Mouse (Mus musculus) cerebellum, postnatal 14 days (tissue): ENCODE results near the gene Sesn1.
"Not testable (repeated sequence)": the region's sequence is repeated elsewhere in the genome, so short reads cannot be mapped to it uniquely, and the experiment has no call there.

Experiments
- DNase-seq, 2 experiments: peaks; one replicate each; pipeline ENCODE4 v3.0.0; 2021; ENCODE audit warnings: mixed read lengths in 2 of 2

Gene Sesn1

GRCm38 (mm10) chr10:41930966-41931365, 121.2 kb downstream of the Sesn1 start:
- peak in 1 of 2 experiments; percentile 61 for DNase-seq

DNA sequence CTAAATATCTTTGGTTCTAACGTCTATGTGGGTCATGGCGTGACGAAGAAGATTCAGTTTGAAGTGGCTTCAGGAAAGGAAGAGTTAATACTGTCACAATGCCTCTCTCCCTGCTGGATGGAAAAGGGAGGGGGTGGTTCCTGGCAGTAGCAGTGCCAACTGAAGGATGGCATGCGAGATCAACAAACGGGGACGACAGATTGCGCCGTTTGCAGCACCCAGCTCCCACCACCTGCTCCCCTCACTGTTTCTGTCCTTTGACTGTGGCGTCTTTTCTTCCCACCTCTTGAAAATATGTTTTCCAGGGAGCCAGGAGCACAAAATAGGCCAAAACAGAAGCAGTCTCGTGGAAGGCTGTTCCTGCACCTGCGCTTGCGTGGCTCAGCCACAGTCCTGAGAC, 122.2 kb downstream of the Sesn1 start:
- peak; percentile 86 to 89 for DNase-seq

DNA sequence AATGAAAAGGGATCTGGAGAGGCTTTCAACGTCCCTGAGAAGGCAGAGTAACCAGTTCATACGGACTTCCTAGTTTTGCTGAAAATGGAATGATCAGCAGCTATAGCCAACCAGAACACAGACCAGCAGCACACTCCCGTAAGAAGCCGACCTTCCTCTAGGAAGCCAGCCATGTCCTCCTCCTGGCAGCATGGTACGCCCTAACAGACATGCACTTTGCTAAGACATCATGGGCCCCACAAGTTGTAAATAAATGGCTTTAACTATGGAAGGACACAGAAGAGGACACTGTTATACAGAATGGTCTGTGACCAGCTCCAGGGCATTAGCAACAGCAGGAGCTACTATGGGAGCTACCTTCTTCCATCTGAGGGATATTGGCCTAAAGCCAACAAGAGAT, 123.2 kb downstream of the Sesn1 start:
- DNase-seq, result peak in 1 of 2 experiments; percentile 47

DNA sequence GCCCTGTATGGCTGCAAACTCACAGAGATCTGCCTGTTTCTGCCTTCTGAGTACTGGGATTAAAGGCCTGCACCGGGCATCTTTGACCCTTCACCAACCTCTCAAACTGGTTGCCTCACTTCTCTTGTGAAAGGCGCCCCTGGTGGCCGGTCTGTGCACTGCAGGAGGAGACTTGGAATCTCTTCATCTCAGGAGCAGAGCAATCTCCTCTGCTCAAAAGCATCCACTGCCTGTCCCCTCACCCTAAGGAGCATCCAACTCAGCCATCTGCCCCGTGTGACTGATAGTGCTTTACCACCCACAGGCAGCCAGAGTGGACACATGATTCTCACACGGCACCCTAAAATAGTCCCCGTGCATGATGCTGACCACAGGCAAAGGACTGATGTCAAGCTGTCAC, 123.8 kb downstream of the Sesn1 start:
- DNase-seq, result peak; percentile 81 to 92

DNA sequence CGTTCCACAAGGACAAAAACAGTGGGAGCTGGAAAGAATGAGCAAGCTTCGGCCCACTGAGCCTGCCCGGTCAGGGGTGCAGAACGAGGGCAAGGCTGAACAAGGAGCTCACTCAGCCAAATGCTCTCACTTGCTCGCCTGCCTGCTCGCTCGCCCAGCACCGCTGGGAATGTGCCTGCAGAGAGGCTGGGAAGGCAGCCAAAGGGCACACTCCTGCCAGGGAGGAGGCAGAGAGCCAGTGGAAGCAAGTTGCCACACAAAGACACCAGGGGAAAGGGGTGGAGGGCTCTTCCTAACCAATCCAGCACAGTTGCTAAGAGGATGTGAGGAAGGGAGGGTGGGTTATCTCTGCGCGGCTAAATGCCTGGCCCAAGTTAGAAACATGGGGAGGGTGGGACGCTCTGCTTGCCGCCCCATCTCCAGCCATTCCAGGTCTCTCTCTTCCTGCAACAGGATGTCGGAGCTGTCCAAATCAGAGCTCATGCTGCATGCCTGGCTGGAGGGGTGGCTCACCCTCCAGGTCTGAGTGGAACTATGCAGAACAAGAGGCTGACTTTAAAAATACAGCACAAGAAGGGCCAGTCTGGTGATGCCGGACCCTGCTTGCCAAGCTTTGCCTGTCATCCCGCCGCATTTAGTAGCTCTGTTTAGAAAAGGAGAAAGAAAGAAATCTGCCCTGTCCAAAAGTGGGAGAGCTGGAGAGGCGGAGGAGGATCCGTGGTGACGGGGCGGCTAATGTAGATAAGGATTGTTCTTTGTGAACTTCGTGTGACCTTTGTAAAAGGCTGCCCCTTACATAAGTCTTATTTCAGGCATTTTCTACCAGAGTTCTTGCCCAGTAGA, 125.1 kb downstream of the Sesn1 start:
- peak; percentile 95 to 98 for DNase-seq

GRCm38 (mm10) chr10:41935476-41935829, 125.7 kb downstream of the Sesn1 start:
- DNase-seq, result no peak

- DNase-seq, result peak; percentile 44 to 47
These were observed 126.4 kb downstream of the Sesn1 start for GRCm38 (mm10) chr10:41936100-41936499.

GRCm38 (mm10) chr10:41937176-41937575, 127.4 kb downstream of the Sesn1 start:
- DNase-seq, result no peak

DNA sequence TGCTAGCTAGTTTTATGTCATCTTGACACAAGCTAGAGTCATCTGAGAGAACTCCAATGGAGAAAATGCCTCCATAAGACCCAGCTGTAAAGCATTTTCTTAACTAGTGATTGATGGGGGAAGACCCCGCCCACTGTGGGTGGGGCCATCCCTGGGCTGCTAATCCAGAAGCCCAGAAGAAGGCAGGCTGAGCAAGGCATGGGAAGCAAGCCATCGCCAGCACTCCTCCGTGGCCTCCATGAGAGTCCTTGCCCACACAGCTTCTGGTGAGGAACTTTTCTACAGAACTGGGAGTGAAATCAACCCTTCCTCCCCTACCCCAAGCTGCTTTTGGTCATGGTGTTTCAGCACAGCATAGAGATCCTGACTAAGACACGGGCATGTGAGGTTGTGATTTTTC, 129.4 kb downstream of the Sesn1 start:
- DNase-seq, result no peak

- DNase-seq, result not testable (repeated sequence)
These were observed 142.6 kb downstream of the Sesn1 start for GRCm38 (mm10) chr10:41952354-41952753.

DNA sequence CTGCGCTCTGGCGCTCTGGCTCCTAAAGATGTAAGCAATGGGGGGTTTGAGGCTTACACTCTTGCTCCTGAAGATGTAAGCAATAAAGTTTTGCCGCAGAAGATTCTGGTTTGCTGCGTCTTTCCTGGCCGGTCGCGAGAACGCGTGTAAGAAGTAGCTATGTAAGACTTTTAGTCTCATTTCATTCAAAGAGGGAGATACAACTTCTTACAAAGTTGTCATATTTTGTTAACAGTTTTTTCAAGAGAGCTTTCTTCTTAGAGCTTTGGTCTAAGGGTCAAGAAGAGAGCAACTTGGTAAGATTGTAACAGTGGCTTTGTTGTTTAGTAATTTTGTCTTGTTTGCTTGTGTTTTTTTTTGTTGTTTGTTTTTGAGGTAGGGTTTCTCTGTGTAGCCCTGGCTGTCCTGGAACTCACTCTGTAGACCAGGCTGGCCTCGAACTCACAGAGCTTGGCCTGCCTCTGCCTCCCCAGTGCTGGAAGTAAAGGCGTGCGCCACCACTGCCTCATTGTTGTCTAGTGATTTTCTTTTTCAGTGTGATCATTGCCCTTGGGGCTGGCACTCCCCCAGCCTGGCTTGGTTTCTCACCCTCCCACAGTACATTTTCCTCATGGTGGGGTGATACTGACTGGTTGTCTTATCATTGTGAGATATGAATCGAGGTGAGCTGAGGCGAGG, 143.3 kb downstream of the Sesn1 start:
- DNase-seq, result no peak

GRCm38 (mm10) chr10:41953528-41953864, 143.8 kb downstream of the Sesn1 start:
- DNase-seq, result no peak

GRCm38 (mm10) chr10:41957421-41958225, 147.9 kb downstream of the Sesn1 start:
- DNase-seq, result peak; percentile 33 to 41
